Mouse (Mus musculus): ENCODE measurements at regions not wholly inside any gene's neighbourhood (a gene's known extent, or its start where the extent isn't known, plus 50 kb on each side); places are given as distances from the start of the nearest gene placed in this dataset.

- no peak for TF ChIP-seq CTCF (IDR thresholded peaks at IDR 0.05; ENCODE audit: borderline replicate concordance, extremely low read depth, insufficient read depth, insufficient read length)
- no peak for TF ChIP-seq POLR2A (IDR thresholded peaks at IDR 0.05; ENCODE audit: borderline replicate concordance, extremely low read depth, insufficient read depth, insufficient read length, poor library complexity, severe bottlenecking)
Observed at GRCm38 (mm10) chr17:9762436-9762835, 92.9 kb upstream of the Pabpc6 start.
